Mouse (Mus musculus): ENCODE measurements around the gene Wdsub1. TPM values are rescaled to one million over a fixed set of nuclear protein-coding genes. Genes with fewer than 3 reads are reported as not detected.
A peak's percentile ranks its signal among the peaks of the same experiment; 100 is the strongest.

Wdsub1 gene
- total RNA-seq, 2 experiments from 2014 or later: 18.6 to 19.2 TPM

- peak; percentile 52 to 54 for DNase-seq
Observed at GRCm38 (mm10) chr2:59841189-59841939, 41.0 kb downstream of the Wdsub1 start.

GRCm38 (mm10) chr2:59840191-59840590 lies 42.2 kb downstream of the Wdsub1 start:
- DNase-seq: no peak

- no peak for DNase-seq
Observed at GRCm38 (mm10) chr2:59839755-59840154, 42.6 kb downstream of the Wdsub1 start.

GRCm38 (mm10) chr2:59838825-59839224 lies 43.6 kb downstream of the Wdsub1 start:
- DNase-seq: peak; percentile 44 to 84

- DNase-seq: peak in 1 of 2 experiments; percentile 35
Observed at GRCm38 (mm10) chr2:59831831-59832230, 50.6 kb downstream of the Wdsub1 start.

GRCm38 (mm10) chr2:59830940-59831339 lies 51.5 kb downstream of the Wdsub1 start:
- DNase-seq: no peak

GRCm38 (mm10) chr2:59830151-59830550 lies 52.2 kb downstream of the Wdsub1 start:
- peak; percentile 59 to 63 for DNase-seq

GRCm38 (mm10) chr2:59829718-59830117 lies 52.7 kb downstream of the Wdsub1 start:
- DNase-seq: no peak

GRCm38 (mm10) chr2:59828777-59829508 lies 53.4 kb downstream of the Wdsub1 start:
- peak; percentile 77 to 83 for DNase-seq

- DNase-seq: no peak
Observed at GRCm38 (mm10) chr2:59828103-59828655, 54.2 kb downstream of the Wdsub1 start.

GRCm38 (mm10) chr2:59825380-59825779 lies 57.0 kb downstream of the Wdsub1 start:
- DNase-seq: no peak

GRCm38 (mm10) chr2:59824289-59824688 lies 58.1 kb downstream of the Wdsub1 start:
- peak; percentile 71 to 73 for DNase-seq

GRCm38 (mm10) chr2:59821044-59821443 lies 61.3 kb downstream of the Wdsub1 start:
- no peak for DNase-seq

- DNase-seq: no peak
Observed at GRCm38 (mm10) chr2:59820088-59820487, 62.3 kb downstream of the Wdsub1 start.

- DNase-seq: no peak
Observed at GRCm38 (mm10) chr2:59819415-59819814, 63.0 kb downstream of the Wdsub1 start.

GRCm38 (mm10) chr2:59818663-59819062 lies 63.7 kb downstream of the Wdsub1 start:
- DNase-seq: no peak

- DNase-seq: no peak
Observed at GRCm38 (mm10) chr2:59814997-59815396, 67.4 kb downstream of the Wdsub1 start.

GRCm38 (mm10) chr2:59813457-59813856 lies 68.9 kb downstream of the Wdsub1 start:
- DNase-seq: no peak

GRCm38 (mm10) chr2:59812641-59813040 lies 69.8 kb downstream of the Wdsub1 start:
- no peak for DNase-seq

GRCm38 (mm10) chr2:59811247-59811646 lies 71.1 kb downstream of the Wdsub1 start:
- no peak for DNase-seq

GRCm38 (mm10) chr2:59810039-59810438 lies 72.4 kb downstream of the Wdsub1 start:
- peak in 1 of 2 experiments; percentile 71 for DNase-seq

GRCm38 (mm10) chr2:59808608-59809007 lies 73.8 kb downstream of the Wdsub1 start:
- DNase-seq: no peak

GRCm38 (mm10) chr2:59806038-59806437 lies 76.4 kb downstream of the Wdsub1 start:
- DNase-seq: no peak

Measured in heart, adult 18-20 months (tissue).